Mouse (Mus musculus): ENCODE data around the gene Opn4. TPM values are rescaled to one million over a fixed set of nuclear protein-coding genes. Genes with fewer than 3 reads are reported as not detected.

Gene Opn4
- total and polyA plus RNA-seq, 3 experiments, result not detected

GRCm38 (mm10) chr14:34591741-34592535 lies 8.0 kb downstream of the Opn4 start:
- H3K79me2 ChIP-seq (ENCODE audit: control insufficient read depth, insufficient read depth, low read length, poor library complexity), result no peaks in the 10 kb centered on the region
- no peak overlapping the region for H3K27ac ChIP-seq (ENCODE audit: control insufficient read depth, low read depth, low read length)
- no peak for DNase-seq (ENCODE audit: low read depth, low spot score)
- no peak overlapping the region for H3K9ac ChIP-seq (ENCODE audit: control insufficient read depth, low read depth, low read length, poor library complexity, severe bottlenecking)
- TF ChIP-seq POLR2A (IDR thresholded peaks at IDR 0.05; ENCODE audit: control insufficient read depth in 1 of 2, insufficient read depth in 1 of 2, low read depth in 1 of 2, low read length in 2 of 2, poor library complexity in 1 of 2), result no peak
- TF ChIP-seq JUND (IDR thresholded peaks at IDR 0.05; ENCODE audit: low read depth, low read length), result no peak
- TF ChIP-seq ETS1 (IDR thresholded peaks at IDR 0.05; ENCODE audit: low read depth, low read length), result no peak
- no peak for TF ChIP-seq ZMIZ1 (IDR thresholded peaks at IDR 0.05; ENCODE audit: low read depth, low read length)
- TF ChIP-seq MXI1 (IDR thresholded peaks at IDR 0.05; ENCODE audit: low read depth, low read length), result no peak
- TF ChIP-seq NRF1 (IDR thresholded peaks at IDR 0.05; ENCODE audit: insufficient read depth, low read depth, low read length, poor library complexity, severe bottlenecking), result no peak
- no peak for TF ChIP-seq ELF1 (IDR thresholded peaks at IDR 0.05; ENCODE audit: low read depth, low read length)
- TF ChIP-seq MAFK (IDR thresholded peaks at IDR 0.05; ENCODE audit: borderline replicate concordance, low read depth, low read length), result no peak
- no peak for TF ChIP-seq ZKSCAN1 (IDR thresholded peaks at IDR 0.05; ENCODE audit: low read depth, low read length)
- TF ChIP-seq SIN3A (IDR thresholded peaks at IDR 0.05; ENCODE audit: low read length), result no peak
- TF ChIP-seq USF1 (IDR thresholded peaks at IDR 0.05; ENCODE audit: low read depth, low read length), result no peak
- H3K4me1 ChIP-seq (ENCODE audit: control insufficient read depth in 1 of 2, insufficient read depth in 2 of 2, low read length in 2 of 2), result no peaks in the 10 kb centered on the region
- no peaks in the 10 kb centered on the region for H3K36me3 ChIP-seq (ENCODE audit: control insufficient read depth in 1 of 2, insufficient read depth in 2 of 2, low read length in 2 of 2)
- peaks cover 0 to 2% of the 10 kb centered on the region in 2 experiments; a peak in 1 of 4 replicates for H3K27me3 ChIP-seq (ENCODE audit: control insufficient read depth in 1 of 2, insufficient read depth in 2 of 2, low read length in 2 of 2)
- H3K4me3 ChIP-seq (ENCODE audit: control insufficient read depth in 1 of 2, insufficient read depth in 1 of 2, low read depth in 2 of 2, low read length in 2 of 2), result no peak overlapping the region
- H3K9me3 ChIP-seq (replicated peaks; ENCODE audit: insufficient read depth, low read length), result no peaks in the 10 kb centered on the region

- TF ChIP-seq UBTF (IDR thresholded peaks at IDR 0.05; ENCODE audit: borderline replicate concordance, insufficient read depth, low read depth, low read length) (no peak), ETS1 (IDR thresholded peaks at IDR 0.05; ENCODE audit: low read depth, low read length) (no peak), ZC3H11A (IDR thresholded peaks at IDR 0.05; ENCODE audit: low read depth, low read length) (no peak), USF1 (IDR thresholded peaks at IDR 0.05; ENCODE audit: low read depth, low read length) (no peak), USF2 (IDR thresholded peaks at IDR 0.05; ENCODE audit: borderline replicate concordance in 1 of 2, insufficient read depth in 1 of 2, low read depth in 1 of 2, low read length in 2 of 2) (no peak)
- Histone ChIP-seq H3K27me3 (ENCODE audit: control insufficient read depth in 1 of 2, insufficient read depth in 2 of 2, low read length in 2 of 2) (0 out of 4 replicates have a peak, but pooled peaks cover 0 to 2% of the 10 kb centered on the region in 2 experiments), H3K4me1 (ENCODE audit: control insufficient read depth in 1 of 2, insufficient read depth in 2 of 2, low read length in 2 of 2) (no peaks in the 10 kb centered on the region), H3K79me2 (ENCODE audit: control insufficient read depth, insufficient read depth, low read length, poor library complexity) (no peaks in the 10 kb centered on the region), H3K4me3 (ENCODE audit: control insufficient read depth in 1 of 2, insufficient read depth in 1 of 2, low read depth in 2 of 2, low read length in 2 of 2) (no peak overlapping the region), H3K36me3 (ENCODE audit: control insufficient read depth in 1 of 2, insufficient read depth in 2 of 2, low read length in 2 of 2) (no peaks in the 10 kb centered on the region), H3K9me3 (replicated peaks; ENCODE audit: insufficient read depth, low read length) (no peaks in the 10 kb centered on the region), H3K9ac (ENCODE audit: control insufficient read depth, low read depth, low read length, poor library complexity, severe bottlenecking) (no peak overlapping the region), H3K27ac (ENCODE audit: control insufficient read depth, low read depth, low read length) (no peak overlapping the region)
- no peak for DNase-seq (ENCODE audit: low read depth, low spot score)
Observed at GRCm38 (mm10) chr14:34590743-34591675, 8.9 kb downstream of the Opn4 start.

Measured in MEL (cell line).